Mouse (Mus musculus): ENCODE results near the gene Ppbp.

DNA sequence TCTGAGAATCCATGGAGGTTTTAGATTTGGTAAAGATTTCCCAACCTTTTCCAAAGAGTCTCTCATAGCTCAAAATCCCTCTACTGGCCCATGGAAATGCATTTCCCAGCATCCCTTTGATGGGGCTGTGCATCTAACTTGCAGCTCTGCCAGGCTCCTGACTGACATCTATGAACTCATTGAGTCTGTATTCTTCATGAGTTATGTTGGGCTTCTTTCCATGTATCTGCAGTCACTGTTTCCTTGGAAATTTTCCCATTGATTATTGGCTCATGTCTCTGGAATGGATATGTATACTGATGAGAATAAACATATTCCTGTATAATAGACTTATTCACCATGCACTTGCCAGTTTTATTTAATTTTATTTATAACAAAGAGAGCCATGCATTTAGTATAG lies 37.7 kb downstream of the Ppbp start:
- TF ChIP-seq FLI1 (IDR thresholded peaks at IDR 0.05; ENCODE audit: low read length) (no peak), GATA1 (IDR thresholded peaks at IDR 0.05; ENCODE audit: borderline replicate concordance, low read length) (no peak)
